Mouse (Mus musculus) embryonic facial prominence, embryonic 14.5 days (tissue): ENCODE measurements around the gene Zfp689. TPM values are rescaled to one million over a fixed set of nuclear protein-coding genes. Genes with fewer than 3 reads are reported as not detected.

Experiments
- ATAC-seq: fragments of 200-750 bp; cut with Nextera tagmentation; 2 replicates; pipeline ENCODE4 v1.8.0; 2017; ENCODE audit warnings: low read depth, moderate number of reproducible peaks, moderate TSS enrichment
- DNase-seq: peaks from one replicate; pipeline ENCODE4 v3.0.0-alpha.2; 2015; ENCODE audit warnings: low spot score
- H3K27ac ChIP-seq: fragments of 300-500 bp; sonication (generic); replicated peaks from 2 replicates; pipeline ENCODE4 v1.5.1; 2014; ENCODE audit warnings: low read depth, mild to moderate bottlenecking, low read length, moderate library complexity
- H3K27me3 ChIP-seq: fragments of 300-500 bp; sonication (generic); replicated peaks from 2 replicates; pipeline ENCODE4 v1.6.1; 2014; ENCODE audit warnings: low read length; ENCODE audit not compliant: control insufficient read depth, insufficient read depth
- H3K36me3 ChIP-seq: fragments of 300-500 bp; sonication (generic); 2 replicates; pipeline ENCODE4 v1.6.1; 2014; ENCODE audit warnings: low read length, mixed read lengths; ENCODE audit not compliant: control insufficient read depth, insufficient read depth
- H3K4me1 ChIP-seq: fragments of 300-500 bp; sonication (generic); 2 replicates; pipeline ENCODE4 v1.6.1; 2014; ENCODE audit warnings: antibody characterized with exemption, low read length; ENCODE audit not compliant: control insufficient read depth, insufficient read depth
- H3K4me2 ChIP-seq: fragments of 300-500 bp; sonication (generic); 2 replicates; pipeline ENCODE4 v1.6.1; 2014; ENCODE audit warnings: low read depth, mild to moderate bottlenecking, low read length, moderate library complexity, mixed read lengths
- H3K4me3 ChIP-seq: fragments of 300-500 bp; sonication (generic); 2 replicates; pipeline ENCODE4 v1.5.1; 2014; ENCODE audit warnings: low read depth, mild to moderate bottlenecking, low read length
- H3K9ac ChIP-seq: fragments of 300-500 bp; sonication (generic); 2 replicates; pipeline ENCODE4 v1.6.1; 2014; ENCODE audit warnings: low read depth, mild to moderate bottlenecking, low read length, moderate library complexity, mixed read lengths
- H3K9me3 ChIP-seq: fragments of 300-500 bp; sonication (generic); 2 replicates; pipeline ENCODE4 v1.6.1; 2016; ENCODE audit warnings: low read length; ENCODE audit not compliant: control insufficient read depth
- WGBS: fragments of 180-500 bp; shearing (Covaris S2); extraction: QIAGEN DNeasy Blood & Tissue Kit; methylation state at CpG from one replicate; pipeline ENCODE4 v1.1.7; 2014; 5-methylcytosine and 5-hydroxymethylcytosine counted together
- polyA plus RNA-seq: library from polyadenylated mRNA; unstranded; fragments of >200 nt; fragmentation: Nextera tagmentation; extraction: Ambion mirVana; gene quantifications from 2 replicates; pipeline ENCODE4 v1.2.1, GENCODE M21; 2014

Gene Zfp689
- polyA plus RNA-seq, 1 experiment from 2014 or later, result 7.1 TPM

DNA sequence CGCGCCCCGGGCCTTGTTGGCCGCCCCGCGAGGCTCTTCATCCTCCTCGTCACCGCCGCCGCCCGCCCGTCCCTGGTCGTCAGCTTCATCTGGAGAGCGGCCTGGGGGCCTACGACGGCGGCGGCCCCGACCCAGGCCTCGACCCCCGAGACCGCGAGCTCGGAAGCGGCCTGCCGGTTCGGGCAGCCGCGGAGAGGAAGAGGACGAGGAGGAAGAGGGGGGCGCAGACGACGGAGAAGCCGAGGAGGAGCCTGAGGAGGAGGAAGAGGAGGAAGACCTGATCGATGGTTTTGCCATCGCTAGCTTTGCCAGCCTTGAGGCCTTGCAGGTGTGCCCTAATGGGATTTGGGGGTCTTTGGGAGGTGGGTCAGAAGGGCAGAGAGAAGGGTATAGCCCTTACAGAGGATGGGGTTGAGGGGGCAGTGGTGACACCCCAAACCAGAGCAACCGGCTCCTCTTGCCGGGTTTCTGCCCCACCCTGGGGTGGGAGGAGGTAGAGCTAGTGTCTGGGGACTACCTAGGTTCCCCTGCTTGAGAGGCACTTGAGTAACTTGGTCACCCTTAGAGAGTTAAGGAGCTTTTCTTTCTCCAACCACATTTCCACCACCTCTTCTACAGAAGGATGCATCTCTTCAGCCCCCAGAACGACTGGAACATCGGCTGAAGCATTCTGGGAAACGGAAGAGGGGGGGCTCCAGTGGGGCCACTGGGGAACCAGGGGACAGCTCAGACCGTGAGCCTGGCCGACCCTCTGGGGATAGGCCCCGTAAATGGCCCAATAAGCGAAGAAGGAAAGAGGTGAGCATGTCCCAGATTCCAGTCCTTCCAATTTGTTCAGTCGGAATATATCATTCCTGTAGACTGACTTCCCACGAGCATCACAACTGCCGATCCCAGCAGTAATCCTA is 30.6 kb upstream of the Zfp689 start:
- Histone ChIP-seq H3K4me3 (peak overlapping the region; percentile 97), H3K4me2 (peak overlapping the region; percentile 98)
- peak; percentile 9 for DNase-seq

DNA sequence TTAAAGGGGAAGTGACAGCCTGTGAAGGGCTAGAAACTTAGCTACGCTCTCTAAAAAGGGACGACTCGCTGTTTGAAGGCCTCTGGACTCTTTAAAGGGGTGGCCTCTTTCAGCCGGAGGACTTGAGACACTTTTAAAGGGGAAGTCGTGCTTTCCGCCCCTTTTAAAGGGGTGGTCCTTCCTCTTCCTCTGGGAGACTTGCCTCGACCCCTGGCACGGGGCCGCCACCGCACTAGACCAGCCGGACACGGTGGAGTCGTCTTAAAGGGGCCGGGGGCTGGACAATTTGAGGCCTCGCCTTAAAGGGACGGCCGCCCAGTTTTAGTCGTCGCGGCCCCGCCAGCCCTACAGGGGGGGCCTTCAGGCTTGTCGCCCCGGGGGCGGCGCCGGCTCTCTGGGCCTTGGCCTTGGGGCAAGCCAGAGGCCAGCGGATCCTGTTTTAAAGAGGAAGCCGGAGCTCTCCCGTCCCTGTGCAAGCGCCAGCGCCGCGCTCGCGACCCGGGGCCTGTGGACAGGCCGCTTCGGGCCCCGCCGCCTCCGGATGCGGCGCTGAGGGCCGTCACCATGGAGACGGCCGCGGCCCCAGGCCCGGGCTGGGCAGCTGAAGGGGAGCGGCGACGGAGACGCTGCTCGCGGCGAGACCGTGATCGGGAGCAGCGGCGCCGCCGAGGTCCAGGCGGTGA is 29.8 kb upstream of the Zfp689 start, which contains the start of gene Fbrs:
Gene Fbrs (plus strand): TSS at position 565 of the 683 bp plus-strand sequence.
- DNase-seq (peak; percentile 99), ATAC-seq (peak; percentile 78)
- H3K9ac ChIP-seq, result peak within 1 kb of the TSS; percentile 96
- no peaks in the 10 kb centered on the region for H3K9me3 ChIP-seq
- peaks cover 11% of the 10 kb centered on the region for H3K4me1 ChIP-seq
- peaks cover 66% of the 10 kb centered on the region for H3K36me3 ChIP-seq
- peak within 1 kb of the TSS; percentile 97 for H3K4me3 ChIP-seq
- 1% methylated on average over 25 of the region's 62 CpGs for WGBS
- no peaks in the 10 kb centered on the region for H3K27me3 ChIP-seq
- H3K27ac ChIP-seq, result peak within 1 kb of the TSS; percentile 97
- H3K4me2 ChIP-seq, result peak within 1 kb of the TSS; percentile 98

More for the DNA sequence above, 30.6 kb upstream of the Zfp689 start:
- Histone ChIP-seq H3K4me1 (peaks cover 11% of the 10 kb centered on the region), H3K9me3 (no peaks in the 10 kb centered on the region), H3K36me3 (peaks cover 66% of the 10 kb centered on the region), H3K27me3 (no peaks in the 10 kb centered on the region), H3K27ac (peak overlapping the region; percentile 97), H3K9ac (peak overlapping the region; percentile 96)
- 5% methylated on average over 27 of the region's 48 CpGs for WGBS
- no peak for ATAC-seq

DNA sequence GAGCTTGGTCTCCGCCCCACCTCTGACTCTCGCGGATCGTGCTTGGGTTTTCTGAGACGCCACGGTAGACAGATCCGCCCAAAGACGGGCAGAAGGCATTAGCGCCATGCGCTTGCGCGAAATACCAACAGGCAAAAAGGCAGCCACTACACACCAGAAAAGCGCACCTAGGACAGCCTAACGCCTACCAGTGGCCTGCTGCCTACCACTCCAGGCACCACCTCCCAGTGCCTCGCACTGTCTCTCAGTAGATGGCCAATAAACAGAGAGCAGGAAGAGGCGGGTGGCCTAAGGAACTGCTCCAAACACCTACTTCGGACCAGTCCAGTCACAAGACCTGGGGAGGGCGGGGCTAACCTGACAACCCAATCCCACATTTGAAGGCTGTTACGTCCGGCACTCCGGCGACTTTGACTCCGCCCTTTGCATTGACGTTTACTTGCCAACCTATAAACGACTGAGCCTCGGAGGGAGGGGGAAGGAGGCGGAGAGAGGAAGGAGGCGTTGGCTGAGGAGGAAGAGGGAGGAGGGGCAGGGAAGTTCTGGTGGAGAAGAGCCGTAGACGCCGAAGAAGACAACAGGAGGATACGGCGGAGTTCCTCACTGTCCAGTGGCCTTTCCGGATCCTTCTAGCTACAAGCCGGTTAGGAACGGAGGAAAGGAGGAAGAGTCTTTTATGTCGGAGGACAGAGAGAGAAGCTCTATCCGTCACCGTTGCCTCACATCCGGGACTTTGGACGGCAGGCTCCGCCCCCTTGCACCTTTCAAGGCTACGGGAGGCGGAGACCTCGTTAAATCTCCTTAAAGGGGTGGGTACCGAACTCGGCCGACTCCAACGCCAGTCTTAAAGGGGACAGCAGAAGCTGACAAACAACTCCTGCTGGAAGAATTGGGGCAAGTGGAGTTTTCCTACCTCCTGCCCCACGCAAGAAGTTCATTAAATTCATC is 29.0 kb upstream of the Zfp689 start:
- H3K27me3 ChIP-seq, result no peaks in the 10 kb centered on the region
- DNase-seq, result peak; percentile 100
- peak; percentile 94 for ATAC-seq
- no peaks in the 10 kb centered on the region for H3K9me3 ChIP-seq
- peak overlapping the region; percentile 97 for H3K4me3 ChIP-seq
- H3K36me3 ChIP-seq, result peaks cover 66% of the 10 kb centered on the region
- peak overlapping the region; percentile 97 for H3K27ac ChIP-seq
- H3K4me2 ChIP-seq, result peak overlapping the region; percentile 98
- WGBS, result 1% methylated on average over 48 of the region's 50 CpGs
- H3K9ac ChIP-seq, result peak overlapping the region; percentile 96
- peaks cover 11% of the 10 kb centered on the region for H3K4me1 ChIP-seq

DNA sequence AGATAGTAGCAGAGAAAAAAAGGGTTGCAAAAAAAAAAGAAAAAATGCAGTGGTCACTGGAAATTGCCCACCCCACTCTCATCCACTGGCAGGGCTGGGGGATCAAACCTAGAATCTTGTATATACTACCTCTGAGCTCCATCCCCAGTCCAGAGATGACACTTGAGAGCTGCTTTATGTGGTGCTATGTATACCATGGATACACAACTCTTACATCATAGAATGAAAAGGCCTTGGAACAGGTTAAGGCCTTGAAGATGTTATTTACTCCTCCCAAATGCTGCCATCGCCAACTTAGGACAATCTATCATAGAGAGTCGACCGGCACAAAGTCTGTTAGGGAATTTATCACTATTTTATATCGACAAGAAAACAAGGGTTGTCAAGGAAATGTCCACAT is 27.9 kb upstream of the Zfp689 start:
- H3K4me2 ChIP-seq, result peak overlapping the region; percentile 59
- H3K27me3 ChIP-seq, result no peaks in the 10 kb centered on the region
- no peaks in the 10 kb centered on the region for H3K9me3 ChIP-seq
- DNase-seq (no peak), ATAC-seq (no peak)
- WGBS, result 81% methylated on average over 4 of the region's 4 CpGs
- H3K36me3 ChIP-seq, result peaks cover 55% of the 10 kb centered on the region
- H3K4me1 ChIP-seq, result peaks cover 16% of the 10 kb centered on the region
- peak overlapping the region; percentile 97; the same call in 1 of the 2 replicates for H3K27ac ChIP-seq
- H3K9ac ChIP-seq, result peak overlapping the region; percentile 96
- peak overlapping the region; percentile 97 for H3K4me3 ChIP-seq

DNA sequence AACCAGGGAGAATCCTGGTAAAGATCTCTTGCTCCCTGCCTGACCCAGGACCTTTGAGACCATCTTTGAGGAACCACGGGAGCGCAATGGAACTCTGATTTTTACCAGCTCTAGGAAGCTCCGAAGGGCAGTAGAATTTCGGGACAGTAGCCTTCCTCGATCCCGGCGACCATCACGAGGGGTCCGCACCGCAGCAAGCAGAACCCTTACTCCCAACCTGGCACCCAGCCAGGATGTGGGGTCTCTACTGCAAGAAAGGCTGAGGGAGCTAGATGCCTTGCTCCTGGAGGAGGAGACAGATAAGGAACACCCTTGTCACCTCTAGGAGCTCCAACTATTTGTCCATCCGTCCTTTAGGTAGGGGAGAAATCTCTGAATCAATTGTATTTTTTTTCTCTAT is 27.4 kb upstream of the Zfp689 start:
- H3K27me3 ChIP-seq, result no peaks in the 10 kb centered on the region
- H3K4me3 ChIP-seq, result no peak overlapping the region
- no peak overlapping the region for H3K9ac ChIP-seq
- DNase-seq, result no peak
- ATAC-seq, result no peak
- H3K36me3 ChIP-seq, result peaks cover 50% of the 10 kb centered on the region
- H3K27ac ChIP-seq, result no peak overlapping the region
- 96% methylated on average over 11 of the region's 11 CpGs for WGBS
- H3K9me3 ChIP-seq, result no peaks in the 10 kb centered on the region
- H3K4me1 ChIP-seq, result peaks cover 16% of the 10 kb centered on the region
- no peak overlapping the region for H3K4me2 ChIP-seq

DNA sequence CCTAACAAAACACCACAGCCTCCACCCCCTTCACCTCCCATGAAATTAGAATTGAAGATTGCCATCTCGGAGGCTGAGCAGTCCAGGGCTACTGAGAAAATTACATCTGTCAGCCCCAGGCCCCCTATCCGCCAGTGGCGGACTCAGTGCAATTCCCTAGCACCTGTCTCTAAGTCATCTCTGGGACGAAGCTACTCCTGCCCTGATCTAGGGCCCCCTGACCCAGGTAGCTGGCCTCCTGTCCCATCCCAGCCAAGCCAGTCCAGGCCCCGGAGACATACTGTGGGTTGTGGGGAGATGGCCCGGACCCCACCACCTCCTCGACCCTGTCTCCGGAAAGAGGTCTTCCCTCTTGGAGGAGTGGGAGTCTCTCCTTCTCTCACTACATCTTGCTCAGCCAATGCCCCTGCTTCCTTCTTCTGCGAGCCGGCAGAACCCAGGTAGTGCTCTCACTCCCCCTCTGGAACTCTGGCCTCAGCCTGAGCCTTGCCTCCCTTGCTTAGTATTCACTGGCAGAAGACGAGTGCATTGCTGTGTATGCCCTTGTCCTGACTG is 26.3 kb upstream of the Zfp689 start:
- no peak overlapping the region for H3K4me3 ChIP-seq
- H3K4me2 ChIP-seq, result no peak overlapping the region
- H3K4me1 ChIP-seq, result peaks cover 11% of the 10 kb centered on the region
- DNase-seq, result no peak
- no peak for ATAC-seq
- no peak overlapping the region for H3K9ac ChIP-seq
- H3K27ac ChIP-seq, result no peak overlapping the region
- H3K27me3 ChIP-seq, result no peaks in the 10 kb centered on the region
- H3K9me3 ChIP-seq, result no peaks in the 10 kb centered on the region
- 94% methylated on average over 11 of the region's 11 CpGs for WGBS
- H3K36me3 ChIP-seq, result peaks cover 41% of the 10 kb centered on the region

DNA sequence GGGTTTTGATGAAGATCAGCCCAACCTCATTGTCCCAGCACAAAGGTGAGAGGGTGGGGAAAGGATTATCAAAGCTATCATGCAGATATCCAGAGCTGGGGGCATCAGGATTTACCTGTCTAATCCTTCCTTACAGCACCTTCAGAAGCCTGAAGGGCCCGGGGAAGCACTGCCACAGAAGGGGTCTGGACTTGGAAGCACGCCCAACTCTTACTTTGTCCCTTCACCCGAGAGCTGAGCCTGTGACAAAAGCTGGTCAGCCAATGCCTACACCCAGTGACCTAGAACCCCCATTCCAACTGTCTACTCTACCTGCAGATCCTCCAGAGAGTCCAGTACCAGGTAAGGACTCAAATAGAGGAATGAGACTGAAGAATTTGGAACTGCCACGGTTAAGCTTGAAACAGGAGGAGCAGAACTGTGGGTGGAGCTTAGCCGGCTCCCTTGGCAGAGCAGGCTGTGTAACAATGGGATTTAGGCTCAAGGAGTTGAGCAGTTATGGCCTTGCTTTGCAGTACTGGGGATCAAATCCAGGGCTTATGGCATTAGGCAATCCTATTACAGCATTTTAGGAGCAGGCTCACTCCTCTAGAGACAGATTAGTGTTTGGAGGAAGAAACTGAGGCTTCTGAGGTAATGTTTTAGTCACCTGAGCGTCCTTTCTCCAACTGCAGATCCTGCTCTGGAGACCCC is 25.6 kb upstream of the Zfp689 start:
- Histone ChIP-seq H3K4me2 (no peak overlapping the region), H3K4me3 (no peak overlapping the region), H3K36me3 (peaks cover 40% of the 10 kb centered on the region), H3K27me3 (no peaks in the 10 kb centered on the region), H3K9me3 (no peaks in the 10 kb centered on the region), H3K9ac (no peak overlapping the region), H3K27ac (no peak overlapping the region), H3K4me1 (peaks cover 6% of the 10 kb centered on the region)
- 79% methylated on average over 6 of the region's 6 CpGs for WGBS
- DNase-seq, result peak; percentile 26
- ATAC-seq, result no peak
